Mouse (Mus musculus): ENCODE measurements around the gene Stk10. TPM values are rescaled to one million over a fixed set of nuclear protein-coding genes. Genes with fewer than 3 reads are reported as not detected.
A peak's percentile ranks its signal among the peaks of the same experiment; 100 is the strongest.
"Not testable (repeated sequence)": the region's sequence is repeated elsewhere in the genome, so short reads cannot be mapped to it uniquely, and the experiment has no call there.

Stk10 gene
- total RNA-seq (2021), result 10.3 TPM in 2 replicates
- long read RNA-seq, full-length matches to known transcripts, result 1 of 2 reads
- long read RNA-seq, partial matches to known transcripts, result 1 of 2 reads
- long read RNA-seq, other reads (novel, unspliced or antisense), result 0 of 2 reads

GRCm38 (mm10) chr11:32532765-32533481 lies at the start of gene Stk10:
Gene Stk10, plus strand, starts transcription at chr11:32533305.
- peak; percentile 95 for DNase-seq

- no peak for DNase-seq
These were observed 47.8 kb upstream of the Stk10 start for GRCm38 (mm10) chr11:32485290-32485689.

- no peak for DNase-seq
These were observed 46.5 kb upstream of the Stk10 start for GRCm38 (mm10) chr11:32486621-32487020.

GRCm38 (mm10) chr11:32487501-32487900 lies 45.6 kb upstream of the Stk10 start:
- DNase-seq, result no peak

GRCm38 (mm10) chr11:32488344-32488743 lies 44.8 kb upstream of the Stk10 start:
- DNase-seq, result no peak

- no peak for DNase-seq
These were observed 44.1 kb upstream of the Stk10 start for GRCm38 (mm10) chr11:32488808-32489670.

GRCm38 (mm10) chr11:32491079-32491478 lies 42.0 kb upstream of the Stk10 start:
- no peak for DNase-seq

GRCm38 (mm10) chr11:32493312-32493711 lies 39.8 kb upstream of the Stk10 start:
- DNase-seq, result no peak

GRCm38 (mm10) chr11:32495283-32495682 lies 37.8 kb upstream of the Stk10 start:
- DNase-seq, result no peak

GRCm38 (mm10) chr11:32498757-32499535 lies 34.2 kb upstream of the Stk10 start:
- DNase-seq, result peak; percentile 51

- no peak for DNase-seq
These were observed 33.2 kb upstream of the Stk10 start for GRCm38 (mm10) chr11:32499931-32500330.

- DNase-seq, result no peak
These were observed 29.4 kb upstream of the Stk10 start for GRCm38 (mm10) chr11:32503711-32504110.

- no peak for DNase-seq
These were observed 27.9 kb upstream of the Stk10 start for GRCm38 (mm10) chr11:32505091-32505739.

- DNase-seq, result no peak
These were observed 22.2 kb upstream of the Stk10 start for GRCm38 (mm10) chr11:32510930-32511329.

GRCm38 (mm10) chr11:32514853-32515252 lies 18.3 kb upstream of the Stk10 start:
- DNase-seq, result not testable (repeated sequence)

- DNase-seq, result no peak
These were observed 17.0 kb upstream of the Stk10 start for GRCm38 (mm10) chr11:32516091-32516490.

- no peak for DNase-seq
These were observed 16.0 kb upstream of the Stk10 start for GRCm38 (mm10) chr11:32516916-32517712.

GRCm38 (mm10) chr11:32518770-32519169 lies 14.3 kb upstream of the Stk10 start:
- no peak for DNase-seq

- no peak for DNase-seq
These were observed 13.8 kb upstream of the Stk10 start for GRCm38 (mm10) chr11:32519354-32519753.

- DNase-seq, result no peak
These were observed 11.9 kb upstream of the Stk10 start for GRCm38 (mm10) chr11:32521246-32521645.

Measured in adrenal gland, postnatal 25 days (tissue).